Mouse (Mus musculus) retina, embryonic 14.5 days (tissue): ENCODE data around the gene Aox4.

Experiments
- DNase-seq: peaks from one replicate; pipeline ENCODE4 v3.0.0-alpha.2; 2015; ENCODE audit warnings: low spot score

Gene Aox4

DNA sequence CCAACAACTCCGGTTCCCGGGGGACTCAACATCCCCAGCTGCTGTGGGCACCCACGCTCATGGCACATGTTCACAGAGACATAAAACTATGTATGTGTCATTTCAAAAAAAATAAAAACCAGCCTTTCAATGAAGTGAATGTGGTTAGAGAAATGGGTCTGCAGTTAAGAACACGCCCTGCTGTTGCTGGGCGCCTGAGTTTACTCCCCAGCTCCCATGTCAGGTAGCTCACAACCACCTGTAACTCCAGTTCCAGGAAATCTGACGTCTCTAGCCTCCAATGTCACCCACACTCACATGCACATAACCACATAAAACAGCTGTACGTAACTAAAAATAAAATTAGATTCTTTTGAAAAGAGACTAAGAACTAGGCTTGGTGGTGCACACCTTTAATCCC, 90.9 kb downstream of the Aox4 start:
- no peak for DNase-seq

DNA sequence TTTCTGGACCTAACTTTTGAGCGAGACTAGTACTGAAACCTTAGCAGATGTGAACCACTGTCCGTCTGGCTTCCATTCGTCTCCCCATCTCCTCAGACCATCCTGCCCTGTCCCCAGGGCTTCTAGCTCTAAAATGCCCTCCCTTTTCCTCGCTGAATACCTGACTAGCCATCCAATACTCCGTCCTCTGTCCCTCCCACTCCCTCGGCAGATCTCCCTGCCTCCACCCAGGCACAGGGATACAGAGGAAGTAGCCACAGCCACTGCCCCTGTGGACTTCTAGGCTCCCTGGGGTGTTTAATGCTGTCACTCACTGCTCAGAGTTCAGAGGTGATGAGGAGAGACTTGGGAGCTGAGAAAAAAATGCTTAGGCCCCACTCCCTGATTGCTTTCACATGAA, 91.8 kb downstream of the Aox4 start:
- DNase-seq, result no peak

GRCm38 (mm10) chr1:58303009-58303408, 92.8 kb downstream of the Aox4 start:
- no peak for DNase-seq

- no peak for DNase-seq
Measured at GRCm38 (mm10) chr1:58303726-58304125, 93.5 kb downstream of the Aox4 start.

GRCm38 (mm10) chr1:58304296-58304695, 94.1 kb downstream of the Aox4 start:
- DNase-seq, result no peak

- DNase-seq, result no peak
Measured at GRCm38 (mm10) chr1:58307181-58307580, 97.0 kb downstream of the Aox4 start.

- no peak for DNase-seq
Measured at GRCm38 (mm10) chr1:58308594-58308993, 98.4 kb downstream of the Aox4 start.

DNA sequence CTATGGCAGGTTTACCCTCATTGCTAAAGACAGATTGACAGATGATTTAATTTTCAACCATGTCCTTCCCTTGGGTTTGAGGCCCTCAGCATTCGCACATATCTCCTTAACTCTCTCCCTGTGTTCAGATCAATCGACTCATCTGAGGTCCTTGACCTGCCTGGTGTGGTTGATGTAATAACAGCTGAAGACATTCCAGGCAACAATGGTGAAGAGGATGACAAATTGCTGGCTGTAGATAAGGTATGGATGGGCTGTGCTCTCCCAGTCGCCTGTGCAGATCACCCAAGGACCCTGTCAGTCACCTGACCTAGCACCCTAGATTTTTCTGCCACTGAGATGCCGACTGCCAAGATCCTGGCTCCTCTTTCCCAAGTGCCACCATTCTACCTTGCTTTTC, 99.7 kb downstream of the Aox4 start:
- DNase-seq, result no peak

GRCm38 (mm10) chr1:58311221-58311864, 101.1 kb downstream of the Aox4 start:
- DNase-seq, result no peak

DNA sequence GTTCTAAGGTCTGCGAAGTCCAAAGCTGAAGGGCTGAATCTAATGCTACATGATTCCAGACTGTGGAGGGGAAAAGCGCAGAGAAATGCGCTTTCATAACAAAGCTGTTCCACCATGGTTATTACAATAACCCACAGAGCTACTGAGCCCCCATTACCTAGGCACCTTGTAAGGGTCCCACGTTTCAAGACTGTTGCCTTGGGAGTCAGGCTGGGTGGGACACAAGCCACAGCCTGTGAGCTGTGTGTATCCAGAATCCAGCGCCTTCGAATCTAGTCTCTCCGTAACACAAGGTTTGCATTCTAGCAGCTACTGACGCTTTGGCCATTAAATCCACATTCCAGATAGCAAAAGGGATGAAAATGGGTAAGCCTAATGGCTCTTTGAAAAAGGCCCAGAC, 103.0 kb downstream of the Aox4 start:
- no peak for DNase-seq

DNA sequence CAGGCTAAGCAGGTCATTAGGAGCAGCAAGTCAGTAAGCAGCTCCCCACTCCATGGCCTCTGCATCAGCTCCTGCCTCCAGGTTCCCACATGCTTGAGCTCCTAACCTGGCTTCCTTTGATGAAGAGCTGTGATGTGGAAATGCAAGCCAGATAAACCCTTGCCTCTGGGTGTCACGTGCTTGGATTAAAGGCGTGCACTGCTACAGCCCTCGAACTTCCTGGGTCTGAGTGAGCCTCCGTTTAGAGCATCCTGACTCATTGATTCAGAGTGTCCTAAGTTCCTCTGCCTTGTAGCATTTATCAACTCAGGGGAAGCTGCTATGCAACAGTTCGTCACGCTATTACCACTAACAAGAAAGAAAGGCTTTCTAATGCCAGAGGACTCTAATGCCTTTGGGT, 105.3 kb downstream of the Aox4 start:
- no peak for DNase-seq
